Mouse (Mus musculus): ENCODE measurements around the gene Ube2j1. TPM values are rescaled to one million over a fixed set of nuclear protein-coding genes. Genes with fewer than 3 reads are reported as not detected.

Ube2j1 gene
- polyA plus RNA-seq (2015; fragmentation: Illumina TruSeq; extraction: RNeasy Lipid Tissue Mini Kit (QIAGEN cat#74804); ENCODE audit: insufficient read depth, low read depth, low replicate concordance), result 10.5 TPM

GRCm38 (mm10) chr4:33031195-33031960 lies at the start of gene Ube2j1:
Gene Ube2j1 (plus strand): TSS chr4:33031416.

DNA sequence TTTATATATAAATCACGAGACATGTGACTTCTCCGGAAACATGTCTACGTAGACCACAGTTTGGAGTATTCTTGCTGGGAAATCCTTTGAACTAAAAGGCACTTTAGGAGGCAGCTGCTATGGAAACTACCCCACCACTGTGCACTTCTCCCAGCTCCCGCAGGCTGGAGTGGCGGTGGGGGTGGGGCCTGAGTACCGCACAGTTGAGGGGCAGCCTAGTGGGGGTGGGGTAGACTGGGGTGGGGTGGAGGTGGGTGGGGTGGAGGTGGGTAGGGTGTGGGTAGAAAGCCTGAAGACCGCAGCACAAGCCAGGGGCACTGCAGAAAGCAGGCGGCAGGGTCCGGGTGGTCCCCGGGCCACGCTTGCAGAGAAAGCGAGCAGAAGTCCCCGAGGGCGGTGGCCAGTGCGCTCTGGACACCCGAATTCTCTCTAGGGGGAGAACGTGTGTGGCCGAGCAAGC lies 48.5 kb upstream of the Ube2j1 start, which contains the start of gene Rragd:
TSS of gene Rragd (plus strand) at position 322 of the 460 bp plus-strand sequence.

DNA sequence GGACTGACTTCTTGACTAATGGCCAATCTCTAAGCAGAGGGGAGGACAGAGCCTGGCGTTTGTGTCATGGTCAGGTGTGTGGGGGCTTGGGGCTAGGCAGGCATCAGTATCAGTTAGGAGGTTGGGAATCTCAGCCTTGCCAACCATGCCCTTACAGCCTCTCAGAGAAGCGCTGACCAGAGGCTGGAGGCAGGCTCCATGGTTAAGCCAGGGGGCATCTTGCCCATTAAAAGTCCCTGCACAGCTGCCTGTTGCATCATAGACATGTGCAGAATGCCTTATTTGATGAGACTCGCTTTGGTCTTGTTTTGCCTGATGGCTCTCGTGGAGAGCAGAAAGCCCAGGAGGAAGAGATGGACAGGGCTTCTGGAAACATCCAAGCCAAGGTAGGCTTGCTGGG lies 31.8 kb downstream of the Ube2j1 start, which contains the start of gene Gabrr2:
TSS of gene Gabrr2 (plus strand) at position 19 of the 400 bp plus-strand sequence.

Other genes with a start within 250 kb of the Ube2j1 start
- gene Lyrm2, start 231.2 kb upstream of the Ube2j1 start, polyA plus RNA-seq (2015; fragmentation: Illumina TruSeq; extraction: RNeasy Lipid Tissue Mini Kit (QIAGEN cat#74804); ENCODE audit: insufficient read depth, low read depth, low replicate concordance), result 16.5 TPM
- 0.54 TPM for gene Ankrd6, start 80.6 kb upstream of the Ube2j1 start, polyA plus RNA-seq (2015; fragmentation: Illumina TruSeq; extraction: RNeasy Lipid Tissue Mini Kit (QIAGEN cat#74804); ENCODE audit: insufficient read depth, low read depth, low replicate concordance)
- 3.6 TPM for gene Rragd, start 48.4 kb upstream of the Ube2j1 start, polyA plus RNA-seq (2015; fragmentation: Illumina TruSeq; extraction: RNeasy Lipid Tissue Mini Kit (QIAGEN cat#74804); ENCODE audit: insufficient read depth, low read depth, low replicate concordance)
- gene Gabrr2, start 31.6 kb downstream of the Ube2j1 start, polyA plus RNA-seq (2015; fragmentation: Illumina TruSeq; extraction: RNeasy Lipid Tissue Mini Kit (QIAGEN cat#74804); ENCODE audit: insufficient read depth, low read depth, low replicate concordance), result 1.2 TPM
- not detected for gene Gabrr1, start 101.1 kb downstream of the Ube2j1 start, polyA plus RNA-seq (2015; fragmentation: Illumina TruSeq; extraction: RNeasy Lipid Tissue Mini Kit (QIAGEN cat#74804); ENCODE audit: insufficient read depth, low read depth, low replicate concordance)
- gene Pm20d2, start 158.3 kb downstream of the Ube2j1 start, polyA plus RNA-seq (2015; fragmentation: Illumina TruSeq; extraction: RNeasy Lipid Tissue Mini Kit (QIAGEN cat#74804); ENCODE audit: insufficient read depth, low read depth, low replicate concordance), result 0.98 TPM
- not detected for gene Srsf12, start 177.6 kb downstream of the Ube2j1 start, polyA plus RNA-seq (2015; fragmentation: Illumina TruSeq; extraction: RNeasy Lipid Tissue Mini Kit (QIAGEN cat#74804); ENCODE audit: insufficient read depth, low read depth, low replicate concordance)

All from pancreas, adult 10 weeks (tissue).